Mouse (Mus musculus) CD4-positive, CD25-positive, alpha-beta regulatory T cell, adult 4 months (primary cell): Measurements from ENCODE around the gene Prpsap2. TPM values are rescaled to one million over a fixed set of nuclear protein-coding genes. Genes with fewer than 3 reads are reported as not detected.

Experiments used
- ATAC-seq: one replicate; pipeline ENCODE4 v1.8.0; 2017
- polyA plus RNA-seq, 2 experiments: library from polyadenylated mRNA; unstranded; fragments of 100-300 nt; shearing (Covaris generic); gene quantifications; one replicate each; pipeline ENCODE4 v1.2.1; 2017

Gene Prpsap2
- polyA plus RNA-seq, 2 experiments from 2014 or later = 29.6 to 37.6 TPM

GRCm38 (mm10) chr11:61714346-61715117 is 47.4 kb downstream of the Prpsap2 start:
- peak; percentile 90 for ATAC-seq

- ATAC-seq = no peak
Observed at GRCm38 (mm10) chr11:61713157-61713855, 48.6 kb downstream of the Prpsap2 start.

- ATAC-seq = no peak
Observed at GRCm38 (mm10) chr11:61708928-61709327, 53.0 kb downstream of the Prpsap2 start.

- no peak for ATAC-seq
Observed at GRCm38 (mm10) chr11:61706232-61706631, 55.7 kb downstream of the Prpsap2 start.

DNA sequence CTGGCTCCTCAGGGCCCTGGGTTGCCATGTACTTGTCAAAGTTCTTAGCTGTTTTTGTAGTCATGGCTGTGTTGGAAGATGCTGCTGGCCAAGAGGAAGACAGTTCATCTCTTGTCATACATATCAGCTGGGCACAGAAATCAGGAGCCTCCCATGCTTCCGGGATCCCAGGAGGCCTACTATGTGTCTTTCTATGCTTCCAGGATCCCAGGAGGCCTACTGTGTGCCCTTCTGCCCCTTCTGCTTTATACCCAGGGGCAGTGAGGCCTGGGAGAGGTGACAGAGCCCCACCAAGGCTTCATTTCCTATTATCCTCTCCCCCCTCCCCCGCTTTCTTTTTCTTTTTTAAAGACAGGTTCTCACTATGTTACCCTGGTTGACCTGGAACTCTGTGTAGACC is 56.3 kb downstream of the Prpsap2 start:
- ATAC-seq = no peak

GRCm38 (mm10) chr11:61702494-61702893 is 59.4 kb downstream of the Prpsap2 start:
- no peak for ATAC-seq

DNA sequence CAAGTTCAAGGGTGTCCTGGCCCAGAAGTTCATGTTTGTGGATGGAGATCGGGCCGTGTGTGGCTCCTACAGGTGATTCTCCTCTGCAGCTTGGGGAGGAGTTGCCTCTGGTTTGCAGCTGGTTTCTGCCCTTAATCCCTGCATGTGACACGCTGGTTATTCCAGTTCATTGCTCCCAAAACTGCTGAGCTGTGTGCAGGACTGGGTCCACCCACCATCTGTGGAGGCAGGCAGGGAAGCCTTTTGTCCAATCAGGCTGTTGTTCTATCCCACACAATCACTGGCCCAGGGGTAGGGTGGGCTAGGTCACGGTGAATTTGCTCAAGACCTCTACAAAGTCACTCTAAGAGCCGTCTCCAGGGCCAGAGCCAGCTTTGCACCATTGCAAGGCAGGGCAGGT is 60.2 kb downstream of the Prpsap2 start:
- no peak for ATAC-seq

DNA sequence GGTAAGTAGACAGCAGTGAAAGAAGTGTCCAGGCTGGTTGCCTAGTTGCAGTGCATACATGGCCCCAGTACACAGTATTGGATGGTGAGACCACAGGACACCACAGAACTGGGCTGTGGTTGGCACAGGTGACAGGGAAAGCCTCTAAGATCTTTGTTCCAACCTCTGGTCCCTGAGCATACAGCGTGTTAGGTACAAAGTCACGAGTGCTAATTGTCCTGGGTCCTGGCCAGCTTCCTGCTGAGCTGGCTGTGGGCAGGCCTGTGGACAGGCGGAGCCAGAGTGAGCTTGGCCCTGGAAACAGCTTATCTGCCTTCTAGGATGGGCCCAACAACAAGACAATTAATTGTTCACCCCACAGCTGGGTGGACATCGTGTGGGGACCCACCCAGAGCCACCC is 62.0 kb downstream of the Prpsap2 start:
- no peak for ATAC-seq

DNA sequence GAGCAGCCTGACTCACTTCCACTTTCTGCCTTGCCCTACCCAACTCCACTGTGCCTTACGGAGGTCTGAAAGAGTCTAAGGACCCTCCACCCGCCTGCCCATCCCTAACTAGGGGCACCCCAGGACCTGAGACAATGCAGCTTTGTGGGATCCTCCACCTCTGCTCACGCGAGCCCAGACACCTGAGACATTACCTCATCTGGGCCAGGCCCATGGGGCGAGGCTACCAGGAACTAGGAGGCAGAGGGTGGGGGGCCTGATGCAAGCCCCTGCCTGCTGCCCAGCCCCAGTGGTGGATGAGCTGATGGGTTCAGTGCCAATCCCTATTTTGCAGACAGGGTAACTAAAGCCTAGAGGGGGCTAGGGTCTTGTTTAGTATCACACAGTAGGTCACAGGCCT is 62.4 kb downstream of the Prpsap2 start:
- no peak for ATAC-seq

DNA sequence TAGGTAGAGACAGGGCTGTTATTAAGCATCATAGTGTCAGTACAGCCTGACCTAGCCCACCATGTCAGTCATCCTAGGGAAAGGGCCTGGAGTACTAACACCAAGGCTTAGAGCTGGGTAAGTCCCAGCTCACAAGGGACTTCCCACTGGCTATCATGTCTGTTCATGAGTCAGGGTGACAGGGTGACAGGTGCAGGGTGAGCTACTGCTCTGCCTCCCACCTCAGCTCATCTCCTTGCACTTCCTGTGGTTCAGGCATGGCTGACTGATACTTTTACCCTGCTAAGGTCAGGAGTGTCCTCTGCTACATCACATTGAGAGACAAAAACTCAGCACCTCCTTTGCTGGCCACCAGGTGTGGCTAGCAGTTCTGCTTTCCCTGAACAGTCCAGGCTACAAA is 63.0 kb downstream of the Prpsap2 start:
- peak; percentile 90 for ATAC-seq

GRCm38 (mm10) chr11:61692996-61693395 is 68.9 kb downstream of the Prpsap2 start:
- no peak for ATAC-seq

GRCm38 (mm10) chr11:61687595-61687994 is 74.3 kb downstream of the Prpsap2 start:
- no peak for ATAC-seq

DNA sequence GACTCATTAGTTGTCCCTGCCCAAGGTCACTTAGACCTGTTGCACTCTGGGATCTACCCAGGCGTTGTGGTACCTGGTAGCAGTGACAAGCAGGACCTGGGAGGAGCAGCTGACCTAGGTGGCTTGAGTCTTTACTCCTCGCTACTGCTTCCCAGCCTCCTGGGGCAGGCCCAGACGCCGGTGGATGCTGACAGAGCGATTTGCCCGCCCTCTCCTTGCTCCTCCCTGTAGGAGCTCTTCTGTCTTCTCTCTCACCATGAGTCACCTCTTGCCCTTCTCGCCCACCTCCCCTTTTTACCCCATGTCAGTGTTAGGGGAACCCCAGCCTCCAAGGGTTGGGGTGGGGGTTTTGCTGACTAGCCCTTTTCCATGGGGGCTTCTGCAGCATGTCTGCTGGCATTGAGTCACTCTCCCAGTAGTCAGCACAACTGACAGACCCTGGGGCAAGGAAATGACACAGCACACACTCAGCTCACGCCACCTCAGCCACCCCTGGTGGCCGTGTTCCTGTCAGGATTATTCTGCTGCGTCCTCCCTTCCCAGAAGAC is 74.9 kb downstream of the Prpsap2 start:
- ATAC-seq = no peak

DNA sequence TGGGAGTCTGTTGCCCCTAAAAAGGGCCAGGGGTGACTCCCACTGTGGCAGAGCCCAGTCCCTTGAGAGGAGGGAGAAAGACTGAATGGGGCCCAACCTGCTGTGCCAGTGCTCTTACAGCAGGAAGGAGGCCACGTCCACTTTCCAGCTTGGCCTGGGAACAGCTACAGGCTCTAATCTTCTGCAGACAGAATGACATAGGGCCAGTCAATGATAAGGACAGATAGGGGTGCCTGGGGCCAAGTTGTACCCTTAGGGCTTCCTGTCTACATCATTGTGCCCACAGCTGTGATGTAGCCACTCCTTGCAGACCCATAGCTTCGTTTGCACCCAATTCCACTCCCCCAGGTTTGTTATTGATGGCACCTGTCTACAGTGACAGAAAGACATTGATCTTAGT is 75.7 kb downstream of the Prpsap2 start:
- no peak for ATAC-seq

DNA sequence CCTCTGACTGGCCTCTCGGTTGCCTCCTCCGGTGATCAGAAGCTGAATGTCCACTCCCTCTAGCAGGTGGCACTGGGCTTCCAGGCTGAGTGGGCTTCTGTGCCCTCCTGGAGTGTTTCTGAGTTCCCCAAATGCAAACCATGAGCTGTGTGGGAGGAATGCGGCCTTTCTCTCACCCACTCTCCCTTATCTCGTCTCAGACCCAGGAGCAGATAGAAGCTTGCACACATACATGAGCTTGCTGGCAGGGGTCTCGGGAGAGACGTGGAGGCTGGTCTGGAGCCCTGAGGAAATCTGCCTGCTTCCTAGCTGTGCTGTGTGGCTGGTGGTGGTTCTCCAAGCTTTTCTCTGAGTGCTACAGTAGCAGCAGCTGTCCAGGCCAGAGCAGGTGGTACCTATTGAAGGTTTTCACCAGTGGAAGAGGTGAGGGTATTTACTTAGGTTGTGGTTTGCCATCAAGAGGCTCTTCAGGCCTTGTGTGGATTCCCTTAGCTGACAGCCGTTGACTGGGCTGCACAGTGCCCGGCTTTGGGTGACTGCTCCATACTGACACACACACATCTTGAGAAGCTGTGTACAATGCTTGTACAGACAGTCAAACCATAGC is 76.7 kb downstream of the Prpsap2 start:
- ATAC-seq = no peak

- peak; percentile 69 for ATAC-seq
Observed at GRCm38 (mm10) chr11:61683907-61684731, 77.8 kb downstream of the Prpsap2 start, which contains the start of gene Fam83g. Gene Fam83g (plus strand): TSS chr11:61684091.

Other genes with a start within 250 kb of the Prpsap2 start
- gene Epn2, start 182.4 kb downstream of the Prpsap2 start, polyA plus RNA-seq = under 1 TPM; 0.26 to 0.86 TPM
- 100 to 1,000 TPM; 220 to 344 TPM for gene Grap, start 108.8 kb downstream of the Prpsap2 start, polyA plus RNA-seq
- gene Fam83g, start 78.0 kb downstream of the Prpsap2 start, polyA plus RNA-seq = under 1 TPM; 0.08 to 0.41 TPM
- gene Slc5a10, start 41.3 kb downstream of the Prpsap2 start, polyA plus RNA-seq = not detected
- gene Ulk2, start 93.0 kb upstream of the Prpsap2 start, polyA plus RNA-seq = 10 to 100 TPM in 1 of 2 experiments, 1 to 10 TPM in 1; 7.7 to 12.1 TPM
- gene Akap10, start 168.2 kb upstream of the Prpsap2 start, polyA plus RNA-seq = 10 to 100 TPM; 27.8 to 30.4 TPM
- 1 to 10 TPM; 2.9 to 3.5 TPM for gene Specc1, start 194.7 kb upstream of the Prpsap2 start, polyA plus RNA-seq